Mouse (Mus musculus): Measurements from ENCODE around the gene Wdtc1. TPM values are rescaled to one million over a fixed set of nuclear protein-coding genes. Genes with fewer than 3 reads are reported as not detected.
A peak's percentile ranks its signal among the peaks of the same experiment; 100 is the strongest.

The Wdtc1 gene
- polyA plus RNA-seq, 1 experiment from 2014 or later = 11.2 TPM

DNA sequence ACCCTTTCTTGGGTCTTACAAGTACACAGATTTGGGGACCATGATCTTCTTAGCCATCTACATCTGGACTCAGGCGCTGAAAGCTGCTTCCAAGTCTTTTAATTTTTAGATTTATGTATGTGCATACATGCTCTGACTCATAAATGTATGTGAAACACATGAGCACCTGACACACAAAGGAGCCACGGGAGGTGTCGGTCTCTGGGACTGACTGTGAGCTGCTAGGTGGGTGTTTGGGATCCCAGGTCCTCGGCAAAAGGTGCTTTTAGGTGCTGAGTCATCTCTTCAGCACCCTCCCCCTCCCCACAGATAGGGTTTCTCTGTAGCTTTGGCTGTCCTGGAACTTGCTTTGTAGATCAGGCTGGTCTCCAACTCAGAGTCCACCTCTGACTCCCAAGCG is 89.5 kb downstream of the Wdtc1 start:
- Histone ChIP-seq H3K27me3 (ENCODE audit: insufficient read depth, low read length) (no peaks in the 10 kb centered on the region), H3K4me1 (replicated peaks; ENCODE audit: insufficient read depth, low read length) (no peaks in the 10 kb centered on the region), H3K9ac (ENCODE audit: low read depth, low read length) (no peak overlapping the region), H3K36me3 (ENCODE audit: insufficient read depth, low read length) (peaks cover 33% of the 10 kb centered on the region), H3K4me3 (replicated peaks; ENCODE audit: low read depth, low read length) (no peak overlapping the region), H3K27ac (no peak overlapping the region), H3K4me2 (ENCODE audit: low read length) (no peak overlapping the region), H3K9me3 (replicated peaks; ENCODE audit: low read length) (no peaks in the 10 kb centered on the region)
- no peak for DNase-seq (ENCODE audit: low spot score)
- no peak for ATAC-seq (replicated peaks; ENCODE audit: low FRiP score, low read depth)
- 88% methylated on average over 5 of the region's 5 CpGs for WGBS
- TF ChIP-seq CTCF (IDR thresholded peaks at IDR 0.05; ENCODE audit: low read depth) = no peak

DNA sequence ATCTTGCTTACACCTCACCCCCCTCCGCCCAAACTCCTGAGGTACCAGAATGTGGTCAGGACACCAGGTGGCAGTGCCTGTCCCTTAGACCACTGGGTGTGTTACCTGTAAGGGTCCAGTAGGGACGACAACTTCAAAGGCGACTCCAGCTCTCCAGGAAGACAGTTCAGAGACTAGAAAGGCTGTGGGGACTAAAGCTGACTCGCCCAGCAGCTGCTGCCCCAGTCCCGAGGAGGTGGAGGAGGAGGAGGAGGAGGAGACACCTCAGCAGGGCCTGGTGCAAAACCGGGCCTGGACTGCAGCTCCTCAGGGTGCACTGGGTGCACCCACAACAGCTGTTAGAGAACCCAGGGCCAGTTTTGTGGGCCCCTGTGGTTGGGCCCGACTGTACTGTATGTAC is 90.4 kb downstream of the Wdtc1 start, which contains the start of gene Sytl1:
TSS of gene Sytl1 (minus strand) at position 232 of the 400 bp plus-strand sequence.
- Histone ChIP-seq H3K9me3 (replicated peaks; ENCODE audit: low read length) (no peaks in the 10 kb centered on the region), H3K36me3 (ENCODE audit: insufficient read depth, low read length) (peaks cover 25% of the 10 kb centered on the region), H3K4me3 (replicated peaks; ENCODE audit: low read depth, low read length) (no peak within 1 kb of the TSS), H3K9ac (ENCODE audit: low read depth, low read length) (no peak within 1 kb of the TSS), H3K27me3 (ENCODE audit: insufficient read depth, low read length) (no peaks in the 10 kb centered on the region), H3K4me1 (replicated peaks; ENCODE audit: insufficient read depth, low read length) (no peaks in the 10 kb centered on the region), H3K27ac (no peak within 1 kb of the TSS), H3K4me2 (ENCODE audit: low read length) (no peak within 1 kb of the TSS; the same call in 1 of the 2 replicates)
- peak; percentile 35; the same call in 1 of the 2 replicates for TF ChIP-seq CTCF (IDR thresholded peaks at IDR 0.05; ENCODE audit: low read depth)
- 39% methylated on average over 7 of the region's 7 CpGs for whole genome bisulfite sequencing
- DNase-seq (ENCODE audit: low spot score) (no peak), ATAC-seq (replicated peaks; ENCODE audit: low FRiP score, low read depth) (no peak)

DNA sequence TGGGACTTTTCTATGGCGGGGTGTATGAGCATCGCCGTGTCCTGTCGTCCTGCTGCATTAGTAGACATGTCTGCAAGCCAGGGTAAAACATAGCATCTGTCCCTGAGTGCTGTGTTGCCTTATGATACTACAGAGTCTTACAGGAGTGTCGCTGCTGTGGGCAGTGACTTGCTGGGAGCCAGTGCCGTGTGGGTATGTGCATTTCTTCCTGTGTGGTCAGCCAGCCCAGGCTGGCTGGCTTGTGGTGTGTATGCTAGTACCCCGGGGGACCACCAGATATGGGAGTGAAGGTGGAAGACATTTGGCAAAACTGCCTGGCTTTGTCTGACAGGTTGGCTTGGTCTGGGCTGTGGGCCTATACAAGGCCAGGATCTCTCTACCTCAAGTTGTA is 90.9 kb downstream of the Wdtc1 start:
- TF ChIP-seq CTCF (IDR thresholded peaks at IDR 0.05; ENCODE audit: low read depth) = no peak
- ATAC-seq (replicated peaks; ENCODE audit: low FRiP score, low read depth) = no peak
- no peak overlapping the region for H3K27ac ChIP-seq
- H3K4me3 ChIP-seq (replicated peaks; ENCODE audit: low read depth, low read length) = no peak overlapping the region
- H3K27me3 ChIP-seq (ENCODE audit: insufficient read depth, low read length) = no peaks in the 10 kb centered on the region
- H3K4me1 ChIP-seq (replicated peaks; ENCODE audit: insufficient read depth, low read length) = no peaks in the 10 kb centered on the region
- H3K9me3 ChIP-seq (replicated peaks; ENCODE audit: low read length) = no peaks in the 10 kb centered on the region
- H3K36me3 ChIP-seq (ENCODE audit: insufficient read depth, low read length) = peaks cover 20% of the 10 kb centered on the region
- DNase-seq (ENCODE audit: low spot score) = no peak
- whole genome bisulfite sequencing = 71% methylated on average over 7 of the region's 7 CpGs
- H3K4me2 ChIP-seq (ENCODE audit: low read length) = no peak overlapping the region; the same call in 1 of the 2 replicates
- no peak overlapping the region for H3K9ac ChIP-seq (ENCODE audit: low read depth, low read length)

DNA sequence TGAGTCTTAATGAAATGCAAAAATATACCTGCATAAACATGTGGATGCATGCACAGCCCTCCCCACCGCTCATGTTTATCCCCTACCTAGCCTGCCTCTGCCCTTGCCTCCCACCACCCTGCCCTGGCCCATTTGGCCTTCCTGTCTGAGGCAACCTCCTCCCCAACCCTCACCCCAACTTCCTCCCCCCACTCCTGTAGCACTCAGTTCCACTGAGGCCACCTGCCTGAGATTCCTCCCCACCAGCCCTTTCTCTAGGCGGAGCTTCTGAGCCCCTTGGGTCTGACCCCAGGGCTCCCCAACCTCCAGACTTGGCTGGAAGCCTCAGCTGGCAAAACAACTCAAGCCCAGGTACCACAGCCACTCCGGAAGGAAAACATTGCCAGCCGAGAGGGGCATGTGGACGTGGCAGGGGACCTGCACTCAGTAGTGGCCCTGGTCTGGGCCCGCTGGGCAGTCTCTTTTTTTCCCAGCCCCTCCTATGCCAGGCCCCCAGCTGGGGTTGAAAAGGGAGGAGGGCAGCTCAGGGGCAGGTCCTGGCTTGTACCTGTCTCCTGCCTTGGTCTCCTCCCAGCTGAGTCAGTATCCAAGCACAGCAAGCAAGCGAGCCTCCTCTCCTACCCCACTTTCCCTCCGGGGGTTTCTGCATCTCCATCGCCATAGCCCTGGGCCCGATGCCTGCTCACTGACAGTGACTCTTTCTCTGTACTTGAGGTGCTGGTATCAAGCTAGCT is 91.5 kb downstream of the Wdtc1 start:
- ATAC-seq (replicated peaks; ENCODE audit: low FRiP score, low read depth) = no peak
- 50% methylated on average over 10 of the region's 10 CpGs for WGBS

DNA sequence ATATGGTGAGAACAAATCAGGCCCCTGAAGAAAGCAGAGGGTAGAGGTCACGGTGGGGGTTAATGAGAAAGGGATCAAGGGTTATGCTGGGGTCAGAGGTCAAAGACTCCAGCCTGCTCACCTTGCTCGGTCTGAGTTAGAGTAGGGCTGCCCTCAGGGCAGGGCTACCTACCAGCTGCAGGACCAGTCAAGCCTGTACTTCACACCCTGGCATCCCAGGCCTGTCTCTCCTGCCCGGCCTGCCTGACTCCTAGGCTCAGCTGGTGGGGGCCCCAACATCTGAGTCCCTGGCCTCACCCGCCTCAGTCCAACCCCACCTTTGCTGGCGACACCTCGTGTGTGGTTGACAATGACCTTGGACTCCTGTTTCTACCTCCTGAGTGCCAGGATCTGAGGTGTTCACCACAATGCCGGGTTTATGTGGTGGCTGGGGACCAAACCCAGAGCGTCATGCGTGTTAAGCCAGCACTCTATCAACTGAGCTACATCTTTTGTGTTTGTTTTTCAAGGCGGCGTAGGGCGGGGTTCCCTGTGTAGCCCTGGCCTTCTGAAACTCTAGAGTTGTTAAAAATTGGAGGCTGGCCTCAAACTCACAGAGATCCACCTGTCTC is 95.4 kb downstream of the Wdtc1 start:
- Histone ChIP-seq H3K4me2 (ENCODE audit: low read length) (no peak overlapping the region), H3K27me3 (ENCODE audit: insufficient read depth, low read length) (0 out of 2 replicates have a peak, but pooled peaks cover 5% of the 10 kb centered on the region)
- ATAC-seq (replicated peaks; ENCODE audit: low FRiP score, low read depth) = peak; percentile 40; the same call in 1 of the 2 replicates

More for the DNA sequence above, 91.5 kb downstream of the Wdtc1 start:
- no peak for DNase-seq (ENCODE audit: low spot score)
- no peak for TF ChIP-seq CTCF (IDR thresholded peaks at IDR 0.05; ENCODE audit: low read depth)
- Histone ChIP-seq H3K27me3 (ENCODE audit: insufficient read depth, low read length) (no peaks in the 10 kb centered on the region), H3K9ac (ENCODE audit: low read depth, low read length) (no peak overlapping the region), H3K4me1 (replicated peaks; ENCODE audit: insufficient read depth, low read length) (no peaks in the 10 kb centered on the region; the same call in 1 of the 2 replicates), H3K4me2 (ENCODE audit: low read length) (no peak overlapping the region), H3K36me3 (ENCODE audit: insufficient read depth, low read length) (peaks cover 16% of the 10 kb centered on the region), H3K27ac (no peak overlapping the region), H3K4me3 (replicated peaks; ENCODE audit: low read depth, low read length) (no peak overlapping the region), H3K9me3 (replicated peaks; ENCODE audit: low read length) (no peaks in the 10 kb centered on the region)

DNA sequence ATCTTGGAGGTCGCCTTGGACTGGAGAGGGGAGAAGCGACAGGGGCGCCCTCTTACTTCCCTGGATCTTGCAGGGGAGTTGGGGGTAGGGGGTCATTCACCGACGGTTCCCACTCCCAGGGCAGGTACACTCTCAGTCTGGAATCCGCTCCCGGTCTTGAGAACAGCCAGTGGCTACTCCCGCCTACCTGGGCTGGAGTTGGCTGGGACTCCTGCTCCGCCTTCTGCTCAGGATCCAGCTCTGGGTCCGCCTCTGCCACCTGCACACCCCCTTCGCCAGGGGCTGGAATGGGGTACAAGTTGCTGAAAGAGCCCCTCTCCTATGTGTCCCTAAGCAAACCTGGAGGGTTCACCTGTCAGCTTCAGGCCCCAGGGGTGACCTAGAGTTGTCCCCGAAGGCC is 96.1 kb downstream of the Wdtc1 start:
- Histone ChIP-seq H3K27ac (no peak overlapping the region), H3K36me3 (ENCODE audit: insufficient read depth, low read length) (no peaks in the 10 kb centered on the region), H3K4me3 (replicated peaks; ENCODE audit: low read depth, low read length) (no peak overlapping the region), H3K4me1 (replicated peaks; ENCODE audit: insufficient read depth, low read length) (no peaks in the 10 kb centered on the region; the same call in 1 of the 2 replicates), H3K9me3 (replicated peaks; ENCODE audit: low read length) (no peaks in the 10 kb centered on the region), H3K4me2 (ENCODE audit: low read length) (peak overlapping the region; percentile 30), H3K9ac (ENCODE audit: low read depth, low read length) (0 out of 2 replicates have a peak overlapping the region, but pooled peaks have one; percentile 18), H3K27me3 (ENCODE audit: insufficient read depth, low read length) (0 out of 2 replicates have a peak, but pooled peaks cover 5% of the 10 kb centered on the region)
- TF ChIP-seq CTCF (IDR thresholded peaks at IDR 0.05; ENCODE audit: low read depth) = no peak
- ATAC-seq (replicated peaks; ENCODE audit: low FRiP score, low read depth) = no peak; the same call in 1 of the 2 replicates
- DNase-seq (ENCODE audit: low spot score) = no peak
- 33% methylated on average over 12 of the region's 12 CpGs for WGBS

More for the DNA sequence above, 95.4 kb downstream of the Wdtc1 start:
- 78% methylated on average over 12 of the region's 12 CpGs for WGBS
- no peak overlapping the region for H3K27ac ChIP-seq
- no peak for DNase-seq (ENCODE audit: low spot score)
- H3K36me3 ChIP-seq (ENCODE audit: insufficient read depth, low read length) = no peaks in the 10 kb centered on the region
- H3K9me3 ChIP-seq (replicated peaks; ENCODE audit: low read length) = no peaks in the 10 kb centered on the region
- no peak overlapping the region for H3K4me3 ChIP-seq (replicated peaks; ENCODE audit: low read depth, low read length)
- no peaks in the 10 kb centered on the region; the same call in 1 of the 2 replicates for H3K4me1 ChIP-seq (replicated peaks; ENCODE audit: insufficient read depth, low read length)
- no peak for TF ChIP-seq CTCF (IDR thresholded peaks at IDR 0.05; ENCODE audit: low read depth)
- H3K9ac ChIP-seq (ENCODE audit: low read depth, low read length) = no peak overlapping the region

All from kidney, postnatal 0 days (tissue).